Mouse (Mus musculus) stomach, postnatal 0 days (tissue): ENCODE results near the gene Nop14. TPM values are rescaled to one million over a fixed set of nuclear protein-coding genes. Genes with fewer than 3 reads are reported as not detected.

Experiments used
- ATAC-seq: fragments of 200-750 bp; cut with Nextera tagmentation; 2 replicates; pipeline ENCODE4 v1.8.0; 2017; ENCODE audit not compliant: low FRiP score, low TSS enrichment
- DNase-seq: peaks from one replicate; pipeline ENCODE4 v3.0.0-alpha.2; 2016; ENCODE audit warnings: low spot score
- H3K27ac ChIP-seq: fragments of 300-500 bp; sonication (generic); replicated peaks from 2 replicates; pipeline ENCODE4 v1.5.1; 2014; ENCODE audit warnings: mild to moderate bottlenecking, control low read depth
- H3K27me3 ChIP-seq: fragments of 300-500 bp; sonication (generic); 2 replicates; pipeline ENCODE4 v1.6.1; 2014; ENCODE audit warnings: low read length; ENCODE audit not compliant: control insufficient read depth, insufficient read depth
- H3K36me3 ChIP-seq: fragments of 300-500 bp; sonication (generic); 2 replicates; pipeline ENCODE4 v1.6.1; 2014; ENCODE audit warnings: low read length, mixed read lengths; ENCODE audit not compliant: control insufficient read depth, insufficient read depth
- H3K4me1 ChIP-seq: fragments of 300-500 bp; sonication (generic); replicated peaks from 2 replicates; pipeline ENCODE4 v1.6.1; 2014; ENCODE audit warnings: antibody characterized with exemption; ENCODE audit not compliant: control insufficient read depth, insufficient read depth
- H3K4me2 ChIP-seq: fragments of 300-500 bp; sonication (generic); replicated peaks from 2 replicates; pipeline ENCODE4 v1.6.1; 2014; ENCODE audit warnings: low read depth, mild to moderate bottlenecking, control low read depth, moderate library complexity
- H3K4me3 ChIP-seq: fragments of 300-500 bp; sonication (generic); 2 replicates; pipeline ENCODE4 v1.5.1; 2014; ENCODE audit warnings: low read depth, low read length, control low read depth
- H3K9ac ChIP-seq: fragments of 300-500 bp; sonication (generic); 2 replicates; pipeline ENCODE4 v1.6.1; 2014; ENCODE audit warnings: mild to moderate bottlenecking, low read length, control low read depth, mixed read lengths
- H3K9me3 ChIP-seq: fragments of 300-500 bp; sonication (generic); 2 replicates; pipeline ENCODE4 v1.6.1; 2016; ENCODE audit warnings: low read length; ENCODE audit not compliant: control insufficient read depth
- CTCF ChIP-seq: IDR thresholded peaks from 2 replicates; pipeline ENCODE4 v1.5.1; 2016; ENCODE audit warnings: antibody characterized with exemption, low read depth, mild to moderate bottlenecking, moderate library complexity
- EP300 ChIP-seq: optimal IDR thresholded peaks from 2 replicates; pipeline ENCODE3; 2016; ENCODE audit warnings: antibody characterized with exemption
- WGBS: fragments of 180-500 bp; shearing (Covaris S2); extraction: QIAGEN DNeasy Blood & Tissue Kit; methylation state at CpG from one replicate; pipeline ENCODE4 v1.1.7; 2014; 5-methylcytosine and 5-hydroxymethylcytosine counted together
- polyA plus RNA-seq: library from polyadenylated mRNA; unstranded; fragments of >200 nt; fragmentation: Nextera tagmentation; extraction: Ambion mirVana; gene quantifications from 2 replicates; pipeline ENCODE4 v1.2.1, GENCODE M21; 2015

Nop14 gene
- polyA plus RNA-seq, 1 experiment from 2014 or later, result 14.2 TPM

GRCm38 (mm10) chr5:34635665-34636192, 24.2 kb downstream of the Nop14 start:
- Histone ChIP-seq H3K4me2 (peak overlapping the region; percentile 93), H3K27ac (0 out of 2 replicates have a peak overlapping the region, but pooled peaks have one; percentile 30), H3K27me3 (no peaks in the 10 kb centered on the region), H3K36me3 (peaks cover 23% of the 10 kb centered on the region), H3K9ac (peak overlapping the region; percentile 74), H3K4me3 (peak overlapping the region; percentile 64), H3K4me1 (no peaks in the 10 kb centered on the region; the same call in 1 of the 2 replicates), H3K9me3 (no peaks in the 10 kb centered on the region)
- TF ChIP-seq CTCF (0 out of 2 replicates have a peak, but pooled peaks have one; percentile 7), EP300 (no peak)
- 55% methylated on average over 10 of the region's 10 CpGs for WGBS
- ATAC-seq (no peak), DNase-seq (peak; percentile 18)

DNA sequence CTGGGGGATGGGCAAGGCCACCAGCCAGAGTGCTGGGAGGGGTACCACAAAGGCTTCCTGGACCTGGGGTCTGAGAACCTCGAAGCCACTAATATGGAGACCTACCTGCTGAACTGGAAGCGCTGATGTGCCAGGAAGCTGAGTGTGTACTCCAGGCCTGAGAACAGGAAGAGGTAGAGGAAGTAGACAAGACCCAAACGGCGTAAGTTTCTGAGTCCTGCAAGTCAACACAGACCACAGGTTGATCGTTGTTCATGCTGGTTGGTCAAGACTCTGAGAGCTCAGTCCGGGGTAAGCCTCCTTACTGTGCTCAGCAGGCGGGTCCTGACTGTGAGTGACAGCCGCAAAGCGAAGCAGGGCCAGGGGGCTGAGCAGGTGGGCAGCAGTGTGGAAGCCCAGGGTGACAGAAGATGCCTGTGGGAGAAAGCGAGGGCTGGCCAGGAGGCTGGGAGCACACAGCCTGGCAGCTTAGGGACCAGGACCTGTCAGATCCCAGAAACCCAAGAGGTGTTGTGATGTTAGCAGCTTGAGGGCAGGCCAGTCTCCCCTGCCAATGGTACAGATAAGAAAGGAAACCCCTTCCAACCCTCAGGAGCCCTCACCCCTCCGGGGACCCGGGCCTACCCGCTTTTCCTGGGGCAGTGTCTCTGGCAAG, 25.1 kb downstream of the Nop14 start:
- no peak overlapping the region for H3K4me2 ChIP-seq
- H3K36me3 ChIP-seq, result peaks cover 28% of the 10 kb centered on the region
- DNase-seq (no peak), ATAC-seq (no peak)
- no peak overlapping the region for H3K27ac ChIP-seq
- no peak for TF ChIP-seq CTCF
- TF ChIP-seq EP300, result no peak
- H3K9ac ChIP-seq, result no peak overlapping the region
- H3K4me3 ChIP-seq, result no peak overlapping the region
- H3K27me3 ChIP-seq, result no peaks in the 10 kb centered on the region
- H3K9me3 ChIP-seq, result no peaks in the 10 kb centered on the region
- WGBS, result 88% methylated on average over 13 of the region's 13 CpGs
- H3K4me1 ChIP-seq, result no peaks in the 10 kb centered on the region; the same call in 1 of the 2 replicates

DNA sequence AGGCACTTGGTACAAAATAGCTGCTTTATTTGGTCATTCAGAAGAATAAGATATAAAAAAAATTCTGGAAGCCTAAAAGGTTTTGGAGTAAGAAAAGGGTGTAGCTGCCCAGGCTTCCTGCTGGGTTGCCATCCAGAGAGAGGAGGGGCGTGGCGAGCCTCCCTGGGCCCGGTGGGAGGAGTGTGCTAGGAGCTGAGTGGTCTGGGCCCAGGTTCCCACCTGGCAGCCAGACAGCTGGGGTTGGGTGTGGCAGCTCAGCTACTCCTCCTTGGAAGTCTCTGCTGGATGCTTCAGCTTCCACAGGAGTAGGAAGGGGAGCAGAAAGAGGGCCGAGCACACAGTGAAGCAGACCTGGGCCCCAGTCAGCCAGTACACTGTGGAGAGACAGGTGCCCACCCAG, 26.3 kb downstream of the Nop14 start:
- H3K9me3 ChIP-seq, result no peaks in the 10 kb centered on the region
- no peak overlapping the region for H3K27ac ChIP-seq
- TF ChIP-seq EP300 (no peak), CTCF (no peak)
- H3K27me3 ChIP-seq, result no peaks in the 10 kb centered on the region
- no peak overlapping the region for H3K4me3 ChIP-seq
- 42% methylated on average over 4 of the region's 4 CpGs for WGBS
- H3K9ac ChIP-seq, result peak overlapping the region; percentile 41; the same call in 1 of the 2 replicates
- ATAC-seq (no peak), DNase-seq (peak; percentile 65)
- no peaks in the 10 kb centered on the region; the same call in 1 of the 2 replicates for H3K4me1 ChIP-seq
- no peak overlapping the region for H3K4me2 ChIP-seq
- peaks cover 23% of the 10 kb centered on the region for H3K36me3 ChIP-seq

DNA sequence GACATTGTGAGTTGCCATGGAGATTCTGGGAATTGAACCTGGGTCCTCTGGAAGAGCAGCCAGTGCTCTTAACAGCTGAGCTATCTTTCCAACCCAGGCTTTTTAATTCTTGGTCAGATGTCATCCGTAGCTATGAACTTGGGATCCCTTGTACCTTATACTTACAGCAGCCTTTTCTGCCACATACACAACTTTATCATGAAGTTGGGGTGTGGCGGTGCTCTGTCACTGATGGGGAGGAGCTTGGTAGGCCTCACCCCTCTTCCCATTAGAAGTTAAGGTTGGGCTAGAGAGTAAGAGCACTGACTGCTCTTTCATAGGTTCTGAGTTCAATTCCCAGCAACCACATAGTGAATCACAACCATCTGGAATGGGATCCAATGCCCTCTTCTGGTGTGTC, 27.0 kb downstream of the Nop14 start:
- no peaks in the 10 kb centered on the region; the same call in 1 of the 2 replicates for H3K4me1 ChIP-seq
- DNase-seq (no peak), ATAC-seq (no peak)
- peaks cover 24% of the 10 kb centered on the region for H3K36me3 ChIP-seq
- TF ChIP-seq CTCF, result no peak
- no peak for TF ChIP-seq EP300
- no peaks in the 10 kb centered on the region for H3K9me3 ChIP-seq
- no peak overlapping the region for H3K4me2 ChIP-seq
- H3K4me3 ChIP-seq, result no peak overlapping the region
- no peaks in the 10 kb centered on the region for H3K27me3 ChIP-seq
- 87% methylated on average over 2 of the region's 2 CpGs for WGBS
- H3K9ac ChIP-seq, result no peak overlapping the region
- no peak overlapping the region for H3K27ac ChIP-seq

DNA sequence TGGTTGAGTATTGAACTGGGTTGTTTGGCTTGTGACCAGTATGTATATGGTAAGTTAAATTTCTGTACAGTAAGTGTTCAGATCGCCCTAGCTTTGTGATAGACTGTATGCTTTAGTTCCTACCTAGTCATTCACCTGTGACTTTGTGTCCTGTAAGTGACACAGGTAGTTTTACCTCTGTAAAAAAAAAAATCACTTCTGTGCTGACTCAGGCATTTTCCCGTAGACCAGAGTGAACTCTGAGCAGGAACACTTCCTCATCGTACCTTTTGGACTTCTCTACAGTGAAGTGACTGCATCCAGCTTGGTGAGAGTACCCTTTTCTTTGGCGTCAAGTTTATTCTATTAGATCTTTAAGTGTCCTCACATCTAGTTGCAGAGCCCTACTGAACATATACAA, 50.0 kb downstream of the Nop14 start:
- WGBS, result 87% methylated on average over 4 of the region's 4 CpGs
- no peak for ATAC-seq
- no peaks in the 10 kb centered on the region for H3K9me3 ChIP-seq
- H3K4me3 ChIP-seq, result no peak overlapping the region
- peaks cover 25% of the 10 kb centered on the region for H3K36me3 ChIP-seq
- H3K9ac ChIP-seq, result no peak overlapping the region
- no peak overlapping the region for H3K27ac ChIP-seq
- no peak for TF ChIP-seq EP300
- TF ChIP-seq CTCF, result no peak
- H3K27me3 ChIP-seq, result no peaks in the 10 kb centered on the region
- no peaks in the 10 kb centered on the region for H3K4me1 ChIP-seq
- H3K4me2 ChIP-seq, result no peak overlapping the region
- DNase-seq, result no peak

GRCm38 (mm10) chr5:34608226-34608625, 51.7 kb downstream of the Nop14 start:
- ATAC-seq, result no peak
- Histone ChIP-seq H3K27me3 (no peaks in the 10 kb centered on the region), H3K36me3 (peaks cover 15% of the 10 kb centered on the region), H3K9ac (no peak overlapping the region), H3K9me3 (no peaks in the 10 kb centered on the region), H3K4me3 (no peak overlapping the region), H3K4me2 (no peak overlapping the region), H3K4me1 (no peaks in the 10 kb centered on the region), H3K27ac (no peak overlapping the region)
- WGBS, result 59% methylated on average over 3 of the region's 3 CpGs
- no peak for DNase-seq
- TF ChIP-seq EP300, result no peak
- no peak for TF ChIP-seq CTCF
